Mouse (Mus musculus) ES-E14 (cell line): ENCODE data around the gene Fndc10.

Experiments used
- ZC3H11A ChIP-seq: IDR thresholded peaks from 2 replicates; pipeline ENCODE4 v1.6.1; 2012; ENCODE audit warnings: low read depth, mild to moderate bottlenecking, inconsistent platforms, low read length, borderline replicate concordance
- ZNF384 ChIP-seq: IDR thresholded peaks from 2 replicates; pipeline ENCODE4 v1.6.1; 2012; ENCODE audit warnings: low read depth, low read length, inconsistent platforms

- TF ChIP-seq ZNF384 (no peak), ZC3H11A (no peak)
Measured at GRCm38 (mm10) chr4:155742684-155743083, 48.5 kb downstream of the Fndc10 start.
